ENCODE assay signal across 8 mouse cellular contexts in genomic region chr7:132575623-132576022, GRCm38 (mm10). TPM values are rescaled to one million over a fixed set of nuclear protein-coding genes. Genes with fewer than 3 reads are reported as not detected.
DNase-seq lines count a peak whose midpoint lies in the region; ATAC-seq and TF ChIP-seq lines count a peak whose summit lies in the region.

No protein-coding gene starts in this region.

- peaks cover 20% of the 10 kb centered on the region for H3K27me3 ChIP-seq in CH12.LX (replicated peaks)
- H3K27me3 ChIP-seq in heart, embryonic 13.5 days (replicated peaks): no peaks in the 10 kb centered on the region; the same call in 1 of the 2 replicates
- peaks cover 30% of the 10 kb centered on the region for H3K27me3 ChIP-seq in liver, embryonic 13.5 days
- no peaks in the 10 kb centered on the region for H3K27me3 ChIP-seq in stomach, embryonic 16.5 days (ENCODE audit: control insufficient read depth, insufficient read depth, low read length)

- in situ Hi-C loops in CH12.LX (cut with MboI; ENCODE audit: low pct_ligation_motif_present, low pct_unique_long_range_greater_than_20kb, low sequenced_read_pairs): no loop called here

- no peak; the same call in 1 of the 2 replicates for TF ChIP-seq EP300 in CH12.LX (IDR thresholded peaks at IDR 0.05; ENCODE audit: low read length)

- H3K4me1 ChIP-seq in CH12.LX (ENCODE audit: control insufficient read depth in 1 of 2, insufficient read depth in 2 of 2): peaks cover 3 to 43% of the 10 kb centered on the region in 2 experiments; a peak in 3 of 4 replicates
- H3K4me1 ChIP-seq in brown adipose tissue, adult 24 weeks (ENCODE audit: control insufficient read depth, insufficient read depth, insufficient read length, low read length): 0 out of 2 replicates have a peak, but pooled peaks cover 2% of the 10 kb centered on the region
- H3K4me1 ChIP-seq in heart, embryonic 13.5 days: peaks cover 53% of the 10 kb centered on the region
- peaks cover 56% of the 10 kb centered on the region for H3K4me1 ChIP-seq in liver, embryonic 13.5 days (replicated peaks)
- H3K4me1 ChIP-seq in stomach, embryonic 16.5 days (ENCODE audit: control insufficient read depth, insufficient read depth, low read length): peaks cover 20% of the 10 kb centered on the region

- H3K9ac ChIP-seq in CH12.LX (ENCODE audit: insufficient read depth, low read depth): peak overlapping the region; percentile 74
- peak overlapping the region; percentile 92 for H3K9ac ChIP-seq in heart, embryonic 13.5 days
- H3K9ac ChIP-seq in liver, embryonic 13.5 days: peak overlapping the region; percentile 79
- H3K9ac ChIP-seq in stomach, embryonic 16.5 days (ENCODE audit: low read length): peak overlapping the region; percentile 84

- peak overlapping the region; percentile 82 for H3K4me2 ChIP-seq in CH12.LX (ENCODE audit: insufficient read depth, low read depth, poor library complexity, severe bottlenecking)
- peak overlapping the region; percentile 74 for H3K4me2 ChIP-seq in heart, embryonic 13.5 days
- H3K4me2 ChIP-seq in liver, embryonic 13.5 days: peak overlapping the region; percentile 79
- H3K4me2 ChIP-seq in stomach, embryonic 16.5 days (ENCODE audit: low read depth, low read length): peak overlapping the region; percentile 67

- no peak for TF ChIP-seq POLR2A in CH12.LX (IDR thresholded peaks at IDR 0.05; ENCODE audit: low read depth, low read length)

- H3K4me3 ChIP-seq in CH12.LX (replicated peaks in 1 of 3; ENCODE audit: low read depth in 2 of 3, low read length in 2 of 3, poor library complexity in 1 of 3): peak overlapping the region; percentile 66 to 93 (median 71)
- peak overlapping the region; percentile 81 for H3K4me3 ChIP-seq in brown adipose tissue, adult 24 weeks (ENCODE audit: insufficient read depth, low read depth, low read length)
- peak overlapping the region; percentile 81 for H3K4me3 ChIP-seq in heart, embryonic 13.5 days
- H3K4me3 ChIP-seq in liver, embryonic 13.5 days (replicated peaks): peak overlapping the region; percentile 71
- H3K4me3 ChIP-seq in stomach, embryonic 16.5 days (replicated peaks; ENCODE audit: low read length): peak overlapping the region; percentile 72

- dilution Hi-C loops in CH12.LX (cut with MboI; ENCODE audit: extremely low pct_ligation_motif_present, extremely low pct_unique_long_range_greater_than_20kb, low sequenced_read_pairs): no loop called here

- 0% methylated on average over 12 of the region's 13 CpGs for WGBS in heart, embryonic 13.5 days
- WGBS in liver, embryonic 13.5 days (ENCODE audit: insufficient replicate concordance): 0% methylated on average over 13 of the region's 13 CpGs
- 0% methylated on average over 13 of the region's 13 CpGs for WGBS in stomach, embryonic 16.5 days

- peak in 1 of 2 experiments; percentile 67; a peak in 2 of 4 replicates for TF ChIP-seq CTCF in CH12.LX (conservative IDR thresholded peaks at IDR 0.05 in 1 of 2, IDR thresholded peaks at IDR 0.05 in 1 of 2; ENCODE audit: low read depth in 2 of 2, low read length in 2 of 2)

- peaks cover 0 to under 1% of the 10 kb centered on the region in 2 experiments for H3K36me3 ChIP-seq in CH12.LX (replicated peaks in 1 of 2; ENCODE audit: control insufficient read depth in 1 of 2, insufficient read depth in 1 of 2, low read length in 1 of 2)
- no peaks in the 10 kb centered on the region for H3K36me3 ChIP-seq in heart, embryonic 13.5 days
- H3K36me3 ChIP-seq in liver, embryonic 13.5 days: no peaks in the 10 kb centered on the region
- no peaks in the 10 kb centered on the region for H3K36me3 ChIP-seq in stomach, embryonic 16.5 days (ENCODE audit: control insufficient read depth, insufficient read depth, low read length)

- TF ChIP-seq RAD21 in CH12.LX (IDR thresholded peaks at IDR 0.05; ENCODE audit: low read depth, low read length): peak; percentile 9

- H3K79me2 ChIP-seq in CH12.LX (replicated peaks; ENCODE audit: control insufficient read depth, extremely low read depth, insufficient read depth, poor library complexity, severe bottlenecking): peaks cover 28% of the 10 kb centered on the region

- no peaks in the 10 kb centered on the region for H3K9me3 ChIP-seq in CH12.LX (replicated peaks; ENCODE audit: low read length)
- H3K9me3 ChIP-seq in heart, embryonic 13.5 days: no peaks in the 10 kb centered on the region; the same call in 1 of the 2 replicates
- H3K9me3 ChIP-seq in liver, embryonic 13.5 days (replicated peaks): no peaks in the 10 kb centered on the region
- H3K9me3 ChIP-seq in stomach, embryonic 16.5 days (replicated peaks; ENCODE audit: control insufficient read depth, low read length): no peaks in the 10 kb centered on the region

- peak overlapping the region; percentile 24; the same call in 1 of the 2 replicates for H3K27ac ChIP-seq in CH12.LX (ENCODE audit: insufficient read depth, low read depth)
- peak overlapping the region; percentile 23 for H3K27ac ChIP-seq in brown adipose tissue, adult 24 weeks (replicated peaks; ENCODE audit: low read depth, low read length)
- H3K27ac ChIP-seq in heart, embryonic 13.5 days (replicated peaks): peak overlapping the region; percentile 98
- peak overlapping the region; percentile 90 for H3K27ac ChIP-seq in liver, embryonic 13.5 days
- H3K27ac ChIP-seq in stomach, embryonic 16.5 days (ENCODE audit: low read length): peak overlapping the region; percentile 97

- peak; percentile 71 for ATAC-seq in erythroid progenitor cell, adult 5-6 weeks (replicated peaks; ENCODE audit: low FRiP score, poor library complexity, severe bottlenecking)
- peak; percentile 77 for ATAC-seq in heart, embryonic 13.5 days (ENCODE audit: extremely low read depth, insufficient number of reproducible peaks, low FRiP score, low TSS enrichment)
- ATAC-seq in liver, embryonic 13.5 days (ENCODE audit: low read depth): peak; percentile 81
- ATAC-seq in stomach, embryonic 16.5 days (ENCODE audit: insufficient read depth, low FRiP score): peak; percentile 86

- DNase-seq in CH12.LX (ENCODE audit: extremely low read depth): peak; percentile 95
- peak; percentile 90 for DNase-seq in kidney, postnatal 10 days
- DNase-seq in liver, embryonic 13.5 days: peak; percentile 79
- DNase-seq in natural killer cell, adult 2 months (ENCODE audit: low spot score in 2 of 2): peak; percentile 57 to 74

TF ChIP-seq in CH12.LX, 34 proteins besides CTCF, POLR2A, EP300 and RAD21 (continues in another document):
- TF ChIP-seq MAZ (IDR thresholded peaks at IDR 0.05; ENCODE audit: low read depth, low read length): peak; percentile 75; the same call in 1 of the 2 replicates
- TF ChIP-seq TCF12 (IDR thresholded peaks at IDR 0.05; ENCODE audit: low read depth, low read length): peak; percentile 29; the same call in 1 of the 2 replicates
- TF ChIP-seq MXI1 (IDR thresholded peaks at IDR 0.05; ENCODE audit: low read depth, low read length): peak; percentile 53; the same call in 1 of the 2 replicates
- TF ChIP-seq ELF1 (IDR thresholded peaks at IDR 0.05; ENCODE audit: low read depth, low read length): peak; percentile 67
- TF ChIP-seq ETS1 (conservative IDR thresholded peaks at IDR 0.05; ENCODE audit: low read depth, low read length): 0 out of 2 replicates have a peak, but pooled peaks have one; percentile 23
- 0 out of 2 replicates have a peak, but pooled peaks have one; percentile 13 for TF ChIP-seq JUN (IDR thresholded peaks at IDR 0.05; ENCODE audit: insufficient read depth, low read depth, low read length)
- no peak for TF ChIP-seq NRF1 (IDR thresholded peaks at IDR 0.05; ENCODE audit: low read depth, low read length)
- no peak for TF ChIP-seq JUND (conservative IDR thresholded peaks at IDR 0.05; ENCODE audit: low read depth, low read length)
- TF ChIP-seq SIN3A (IDR thresholded peaks at IDR 0.05; ENCODE audit: low read length): peak; percentile 47; the same call in 1 of the 2 replicates

RNA-seq across cellular contexts. Expression of gene Oat, which starts 0.6 kb away (rescaled TPM):
- total RNA-seq in CH12.LX (2012; rRNA removed): 104 and 114 TPM in 2 replicates
- 202 and 204 TPM in 2 replicates for total RNA-seq in CH12.LX (2014; rRNA removed)
- polyA plus RNA-seq in CH12.LX (2012; ENCODE audit: insufficient read length, low read depth): 79.5 and 87.6 TPM in 2 replicates
- polyA plus RNA-seq in brown adipose tissue, adult 24 weeks (2012; ENCODE audit: insufficient read depth, insufficient read length, missing spikeins): 50.3 and 75.2 TPM in 2 replicates
- total RNA-seq in erythroid progenitor cell, adult 5-6 weeks (2015; ENCODE audit: low replicate concordance): 20.9 and 22.2 TPM in 2 replicates
- 18.5 and 23.5 TPM in 2 replicates for total RNA-seq in erythroid progenitor cell, adult 5-6 weeks (2017; ENCODE audit: low replicate concordance)
- 169 and 184 TPM in 2 replicates for polyA plus RNA-seq in heart, embryonic 13.5 days (2015; fragmentation: Nextera tagmentation; extraction: Ambion mirVana)
- polyA plus RNA-seq in liver, embryonic 13.5 days (2015; fragmentation: Nextera tagmentation; extraction: Ambion mirVana): 86.1 and 99.6 TPM in 2 replicates
- polyA plus RNA-seq in stomach, embryonic 16.5 days (2015; fragmentation: Nextera tagmentation; extraction: Ambion mirVana): 356 and 377 TPM in 2 replicates

RNA-seq across cellular contexts. Expression of gene Nkx1-2, which starts 23.8 kb away (rescaled TPM):
- 0.04 TPM in 1 of 2 replicates, not detected in the other for total RNA-seq in CH12.LX (2012; rRNA removed)
- total RNA-seq in CH12.LX (2014; rRNA removed): not detected in 2 replicates
- not detected in 2 replicates for polyA plus RNA-seq in CH12.LX (2012; ENCODE audit: insufficient read length, low read depth)
- polyA plus RNA-seq in brown adipose tissue, adult 24 weeks (2012; ENCODE audit: insufficient read depth, insufficient read length, missing spikeins): not detected in 2 replicates
- total RNA-seq in erythroid progenitor cell, adult 5-6 weeks (2015; ENCODE audit: low replicate concordance): not detected in 2 replicates
- total RNA-seq in erythroid progenitor cell, adult 5-6 weeks (2017; ENCODE audit: low replicate concordance): not detected in 2 replicates
- polyA plus RNA-seq in heart, embryonic 13.5 days (2015; fragmentation: Nextera tagmentation; extraction: Ambion mirVana): 0.09 TPM in 1 of 2 replicates, not detected in the other
- polyA plus RNA-seq in liver, embryonic 13.5 days (2015; fragmentation: Nextera tagmentation; extraction: Ambion mirVana): not detected in 2 replicates
- polyA plus RNA-seq in stomach, embryonic 16.5 days (2015; fragmentation: Nextera tagmentation; extraction: Ambion mirVana): not detected in 2 replicates

RNA-seq across cellular contexts. Expression of gene Lhpp, which starts 34.8 kb away (rescaled TPM):
- total RNA-seq in CH12.LX (2012; rRNA removed): 7.8 and 9.2 TPM in 2 replicates
- 13.8 and 14.6 TPM in 2 replicates for total RNA-seq in CH12.LX (2014; rRNA removed)
- 15.4 and 16.5 TPM in 2 replicates for polyA plus RNA-seq in CH12.LX (2012; ENCODE audit: insufficient read length, low read depth)
- polyA plus RNA-seq in brown adipose tissue, adult 24 weeks (2012; ENCODE audit: insufficient read depth, insufficient read length, missing spikeins): 11.1 and 13.9 TPM in 2 replicates
- total RNA-seq in erythroid progenitor cell, adult 5-6 weeks (2015; ENCODE audit: low replicate concordance): 1.7 and 2.5 TPM in 2 replicates
- total RNA-seq in erythroid progenitor cell, adult 5-6 weeks (2017; ENCODE audit: low replicate concordance): 1.8 and 3.6 TPM in 2 replicates
- polyA plus RNA-seq in heart, embryonic 13.5 days (2015; fragmentation: Nextera tagmentation; extraction: Ambion mirVana): 25.5 and 28.9 TPM in 2 replicates
- polyA plus RNA-seq in liver, embryonic 13.5 days (2015; fragmentation: Nextera tagmentation; extraction: Ambion mirVana): 8.0 and 8.3 TPM in 2 replicates
- 12.7 and 13.5 TPM in 2 replicates for polyA plus RNA-seq in stomach, embryonic 16.5 days (2015; fragmentation: Nextera tagmentation; extraction: Ambion mirVana)

Comparison
In these comparisons a context has a peak if more than half of its experiments do, and no peak if none do; other contexts are left out.
1. Peak in every context shown above with its lines: DNase-seq, ATAC-seq, H3K4me3 ChIP-seq and H3K27ac ChIP-seq.
2. H3K27ac ChIP-seq: peak in every context shown above with its lines; median percentile 98 in heart, embryonic 13.5 days; 97 in stomach, embryonic 16.5 days; 90 in liver, embryonic 13.5 days; 24 in CH12.LX; 23 in brown adipose tissue, adult 24 weeks.